Mouse (Mus musculus) MEL (cell line): Measurements from ENCODE around the gene Tob2. TPM values are rescaled to one million over a fixed set of nuclear protein-coding genes. Genes with fewer than 3 reads are reported as not detected.

Experiments used
- DNase-seq: peaks from one replicate; pipeline ENCODE4 v3.0.0; 2011; ENCODE audit warnings: low read depth, low spot score
- H3K27ac ChIP-seq: 2 replicates; pipeline ENCODE4 v1.5.1; 2012; ENCODE audit warnings: low read depth, mild to moderate bottlenecking, control low read depth, low read length, moderate library complexity; ENCODE audit not compliant: control insufficient read depth
- H3K27me3 ChIP-seq, 2 experiments: fragments of 150-350 bp in 1 of 2; sonication (generic) in 1 of 2; 2 replicates each; pipeline ENCODE4 v1.6.1; 2012; ENCODE audit warnings: low read length in 2 of 2, mild to moderate bottlenecking in 2 of 2, improper control_type of control experiment in 1 of 2, moderate library complexity in 1 of 2; ENCODE audit not compliant: insufficient read depth in 2 of 2, control insufficient read depth in 1 of 2
- H3K36me3 ChIP-seq, 2 experiments: 2 replicates each; pipeline ENCODE4 v1.6.1; 2012 to 2014; ENCODE audit warnings: low read length in 2 of 2, improper control_type of control experiment in 1 of 2, inconsistent platforms in 1 of 2, mild to moderate bottlenecking in 1 of 2; ENCODE audit not compliant: insufficient read depth in 2 of 2, control insufficient read depth in 1 of 2
- H3K4me1 ChIP-seq, 2 experiments: fragments of 150-350 bp in 1 of 2; sonication (generic) in 1 of 2; 2 replicates each; pipeline ENCODE4 v1.6.1; 2012; ENCODE audit warnings: low read length in 2 of 2, improper control_type of control experiment in 1 of 2, mild to moderate bottlenecking in 1 of 2; ENCODE audit not compliant: insufficient read depth in 2 of 2, control insufficient read depth in 1 of 2
- H3K4me3 ChIP-seq, 2 experiments: fragments of 150-350 bp in 1 of 2; sonication (generic) in 1 of 2; 2 replicates each; pipeline ENCODE4 v1.5.1; 2012; ENCODE audit warnings: low read depth in 2 of 2, low read length in 2 of 2, mild to moderate bottlenecking in 2 of 2, moderate library complexity in 2 of 2, control low read depth in 1 of 2, improper control_type of control experiment in 1 of 2; ENCODE audit not compliant: control insufficient read depth in 1 of 2, insufficient read depth in 1 of 2
- H3K79me2 ChIP-seq: 2 replicates; pipeline ENCODE4 v1.6.1; 2012; ENCODE audit warnings: mild to moderate bottlenecking, low read length, moderate library complexity; ENCODE audit not compliant: control insufficient read depth, poor library complexity, insufficient read depth
- H3K9ac ChIP-seq: 2 replicates; pipeline ENCODE4 v1.6.1; 2012; ENCODE audit warnings: low read depth, mild to moderate bottlenecking, control low read depth, low read length, moderate library complexity; ENCODE audit not compliant: control insufficient read depth, poor library complexity, severe bottlenecking
- H3K9me3 ChIP-seq: fragments of 150-350 bp; sonication (generic); replicated peaks from 2 replicates; pipeline ENCODE4 v1.6.1; 2012; ENCODE audit warnings: mild to moderate bottlenecking, low read length, improper control_type of control experiment, moderate library complexity; ENCODE audit not compliant: insufficient read depth
- CHD1 ChIP-seq: IDR thresholded peaks from 2 replicates; pipeline ENCODE4 v1.6.1; 2012; ENCODE audit warnings: low read depth, mild to moderate bottlenecking, inconsistent platforms, low read length, improper control_type of control experiment
- ELF1 ChIP-seq: IDR thresholded peaks from 2 replicates; pipeline ENCODE4 v1.6.1; 2014; ENCODE audit warnings: low read depth, mild to moderate bottlenecking, inconsistent platforms, low read length, improper control_type of control experiment, moderate library complexity
- EP300 ChIP-seq, 2 experiments: IDR thresholded peaks; 2 replicates each; pipeline ENCODE4 v1.6.1; 2011; ENCODE audit warnings: improper control_type of control experiment in 2 of 2, low read length in 2 of 2, low read depth in 1 of 2, mild to moderate bottlenecking in 1 of 2
- ETS1 ChIP-seq: IDR thresholded peaks from 2 replicates; pipeline ENCODE4 v1.6.1; 2012; ENCODE audit warnings: low read depth, mild to moderate bottlenecking, inconsistent platforms, low read length, improper control_type of control experiment, moderate library complexity
- GABPA ChIP-seq: IDR thresholded peaks from 2 replicates; pipeline ENCODE4 v1.6.1; 2012; ENCODE audit warnings: low read depth, mild to moderate bottlenecking, inconsistent platforms, low read length, improper control_type of control experiment, moderate library complexity
- GATA1 ChIP-seq: IDR thresholded peaks from 2 replicates; pipeline ENCODE4 v1.6.1; 2011; ENCODE audit warnings: low read depth, low read length, improper control_type of control experiment
- HCFC1 ChIP-seq: IDR thresholded peaks from 2 replicates; pipeline ENCODE4 v1.6.1; 2012; ENCODE audit warnings: low read depth, mild to moderate bottlenecking, inconsistent platforms, low read length, improper control_type of control experiment, moderate library complexity
- KAT2A ChIP-seq: conservative IDR thresholded peaks from 2 replicates; pipeline ENCODE4 v1.6.1; 2012; ENCODE audit warnings: low read depth, low read length, improper control_type of control experiment, inconsistent platforms
- MAFK ChIP-seq: IDR thresholded peaks from 2 replicates; pipeline ENCODE4 v1.6.1; 2011; ENCODE audit warnings: low read depth, mild to moderate bottlenecking, low read length, improper control_type of control experiment, borderline replicate concordance
- MAX ChIP-seq: IDR thresholded peaks from 2 replicates; pipeline ENCODE4 v1.6.1; 2011; ENCODE audit warnings: low read length, improper control_type of control experiment
- MEF2A ChIP-seq: IDR thresholded peaks from 2 replicates; pipeline ENCODE4 v1.6.1; 2014; ENCODE audit warnings: low read depth, mild to moderate bottlenecking, inconsistent platforms, low read length, improper control_type of control experiment; ENCODE audit not compliant: poor library complexity, insufficient replicate concordance, severe bottlenecking; ENCODE audit errors: extremely low read depth
- MXI1 ChIP-seq: IDR thresholded peaks from 2 replicates; pipeline ENCODE4 v1.6.1; 2011; ENCODE audit warnings: mild to moderate bottlenecking, low read depth, low read length, improper control_type of control experiment
- NRF1 ChIP-seq: IDR thresholded peaks from 2 replicates; pipeline ENCODE4 v1.6.1; 2014; ENCODE audit warnings: low read depth, mild to moderate bottlenecking, inconsistent platforms, low read length, improper control_type of control experiment, moderate library complexity; ENCODE audit not compliant: poor library complexity, insufficient read depth, severe bottlenecking
- POLR2A ChIP-seq, 2 experiments: IDR thresholded peaks; 2 replicates each; pipeline ENCODE4 v1.6.1; 2011 to 2012; ENCODE audit warnings: low read length in 2 of 2, mild to moderate bottlenecking in 2 of 2, control low read depth in 1 of 2, improper control_type of control experiment in 1 of 2, low read depth in 1 of 2, moderate library complexity in 1 of 2; ENCODE audit not compliant: control insufficient read depth in 1 of 2, insufficient read depth in 1 of 2, poor library complexity in 1 of 2
- POLR2AphosphoS2 ChIP-seq: IDR thresholded peaks from 2 replicates; pipeline ENCODE4 v1.6.1; 2011; ENCODE audit warnings: low read length, improper control_type of control experiment
- POLR2AphosphoS5 ChIP-seq: IDR thresholded peaks from 2 replicates; pipeline ENCODE4 v1.6.1; 2012; ENCODE audit warnings: low read depth, borderline replicate concordance, mild to moderate bottlenecking, inconsistent platforms, low read length, moderate library complexity, mixed read lengths
- RCOR1 ChIP-seq: IDR thresholded peaks from 2 replicates; pipeline ENCODE4 v1.6.1; 2012; ENCODE audit warnings: low read depth, mild to moderate bottlenecking, inconsistent platforms, low read length, improper control_type of control experiment
- SIN3A ChIP-seq: IDR thresholded peaks from 2 replicates; pipeline ENCODE4 v1.6.1; 2012; ENCODE audit warnings: low read length, improper control_type of control experiment, inconsistent platforms
- TBP ChIP-seq: IDR thresholded peaks from 2 replicates; pipeline ENCODE4 v1.8.0; 2011; ENCODE audit warnings: low read depth, low read length, improper control_type of control experiment
- TCF12 ChIP-seq: IDR thresholded peaks from 2 replicates; pipeline ENCODE4 v1.6.1; 2014; ENCODE audit warnings: low read depth, mild to moderate bottlenecking, inconsistent platforms, low read length, improper control_type of control experiment, moderate library complexity
- UBTF ChIP-seq: IDR thresholded peaks from 2 replicates; pipeline ENCODE4 v1.6.1; 2012; ENCODE audit warnings: low read depth, mild to moderate bottlenecking, inconsistent platforms, low read length, improper control_type of control experiment, moderate library complexity, borderline replicate concordance; ENCODE audit not compliant: insufficient read depth
- USF1 ChIP-seq: IDR thresholded peaks from 2 replicates; pipeline ENCODE4 v1.6.1; 2014; ENCODE audit warnings: low read depth, mild to moderate bottlenecking, inconsistent platforms, low read length, improper control_type of control experiment, moderate library complexity
- USF2 ChIP-seq, 2 experiments: IDR thresholded peaks; 2 replicates each; pipeline ENCODE4 v1.6.1; 2011 to 2012; ENCODE audit warnings: improper control_type of control experiment in 2 of 2, low read length in 2 of 2, borderline replicate concordance in 1 of 2, inconsistent platforms in 1 of 2, low read depth in 1 of 2, mild to moderate bottlenecking in 1 of 2; ENCODE audit not compliant: insufficient read depth in 1 of 2
- ZC3H11A ChIP-seq: IDR thresholded peaks from 2 replicates; pipeline ENCODE4 v1.6.1; 2012; ENCODE audit warnings: low read depth, mild to moderate bottlenecking, inconsistent platforms, low read length, improper control_type of control experiment
- ZMIZ1 ChIP-seq: IDR thresholded peaks from 2 replicates; pipeline ENCODE4 v1.6.1; 2012; ENCODE audit warnings: low read depth, mild to moderate bottlenecking, inconsistent platforms, low read length, improper control_type of control experiment, moderate library complexity
- polyA plus RNA-seq, 2 experiments: library from polyadenylated mRNA; stranded (reverse) in 1 of 2; unstranded in 1 of 2; fragments of >175 nt in 1 of 2; fragments of >200 nt in 1 of 2; gene quantifications; 2 replicates each; pipeline versions ENCODE4 v1.2.1 to v1.2.4; 2012; ENCODE audit warnings: low replicate concordance in 2 of 2, low read depth in 1 of 2; ENCODE audit not compliant: insufficient read length in 2 of 2, insufficient read depth in 1 of 2, missing spikeins in 1 of 2
- total RNA-seq: library from RNA; depleted of rRNA; stranded (reverse); fragments of 300-350 nt; gene quantifications from 2 replicates; pipeline ENCODE4 v1.2.3, GENCODE M21; 2012

Gene Tob2
- total and polyA plus RNA-seq, 3 experiments = 20.7 to 23.5 TPM; not detected in 1

DNA sequence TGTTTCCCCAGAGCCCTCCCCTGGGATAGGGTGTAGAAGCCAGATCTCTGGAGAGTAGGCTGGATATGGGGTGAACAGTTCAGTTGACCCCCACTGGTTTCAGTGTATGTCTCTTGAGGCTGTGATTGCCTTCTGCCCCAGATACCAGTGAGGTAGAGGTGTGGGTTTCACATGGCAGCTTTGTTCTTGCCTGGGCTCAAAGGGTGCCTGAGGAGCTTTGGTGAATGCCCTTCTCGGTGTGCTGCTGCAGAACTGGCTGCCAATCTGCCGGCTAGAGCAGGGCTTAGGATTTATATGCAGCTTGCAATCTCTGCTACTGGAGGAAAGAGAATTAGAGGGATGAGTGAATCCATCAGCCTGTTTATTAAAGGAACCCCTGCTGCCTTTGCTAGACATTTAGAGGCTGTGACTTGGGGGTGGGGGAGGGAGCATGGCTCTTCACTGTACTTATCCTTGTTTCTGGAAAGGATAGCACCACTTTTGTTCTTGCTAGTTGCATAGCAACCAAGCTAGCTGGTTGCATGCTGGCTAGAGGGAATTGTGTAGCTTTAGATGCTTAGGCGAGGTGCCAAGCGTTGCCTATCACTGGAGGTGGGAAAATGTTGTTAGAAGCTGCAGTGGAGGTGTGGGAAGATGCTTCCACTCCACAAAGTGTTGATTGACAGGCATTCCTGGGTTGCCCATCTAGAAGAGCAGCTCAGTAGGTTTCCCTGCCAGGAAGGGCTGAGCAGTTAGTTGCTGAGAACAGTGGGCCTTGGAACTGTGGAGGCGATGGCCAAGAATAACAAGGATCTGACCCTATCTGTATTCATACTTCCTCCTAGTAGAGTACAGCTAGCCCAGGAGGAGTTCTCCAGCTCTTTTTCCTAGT, 21.2 kb upstream of the Tob2 start:
- Histone ChIP-seq H3K4me3 (no peak overlapping the region), H3K36me3 (peaks cover 5 to 13% of the 10 kb centered on the region in 2 experiments), H3K27ac (no peak overlapping the region), H3K27me3 (no peaks in the 10 kb centered on the region), H3K9me3 (no peaks in the 10 kb centered on the region), H3K79me2 (peaks cover 80% of the 10 kb centered on the region), H3K9ac (no peak overlapping the region), H3K4me1 (peaks cover 9 to 13% of the 10 kb centered on the region in 2 experiments; a peak in 3 of 4 replicates)
- TF ChIP-seq UBTF = no peak
- TF ChIP-seq HCFC1 = no peak
- TF ChIP-seq POLR2AphosphoS2 = no peak
- no peak for TF ChIP-seq MXI1
- no peak for TF ChIP-seq RCOR1
- TF ChIP-seq POLR2A (IDR thresholded peaks at IDR 0.05; ENCODE audit: control insufficient read depth in 1 of 2, insufficient read depth in 1 of 2, low read depth in 1 of 2, low read length in 2 of 2, poor library complexity in 1 of 2) = no peak
- no peak for TF ChIP-seq POLR2AphosphoS5
- no peak for TF ChIP-seq USF2 (IDR thresholded peaks at IDR 0.05; ENCODE audit: borderline replicate concordance in 1 of 2, insufficient read depth in 1 of 2, low read depth in 1 of 2, low read length in 2 of 2)
- DNase-seq = no peak

GRCm38 (mm10) chr15:81872262-81873136, 13.9 kb upstream of the Tob2 start, which contains the start of gene Aco2:
Aco2 (plus strand) TSS chr15:81872309.
- Histone ChIP-seq H3K9me3 (no peaks in the 10 kb centered on the region), H3K4me1 (peaks cover 4 to 12% of the 10 kb centered on the region in 2 experiments), H3K9ac (peak within 1 kb of the TSS; percentile 91), H3K4me3 (peak within 1 kb of the TSS; percentile 75 to 96), H3K36me3 (peaks cover 13 to 27% of the 10 kb centered on the region in 2 experiments), H3K27me3 (no peaks in the 10 kb centered on the region), H3K79me2 (peaks cover 61% of the 10 kb centered on the region), H3K27ac (peak within 1 kb of the TSS; percentile 99)
- peak; percentile 99 for DNase-seq
- TF ChIP-seq KAT2A = peak; percentile 62; the same call in 1 of the 2 replicates
- TF ChIP-seq POLR2A (IDR thresholded peaks at IDR 0.05; ENCODE audit: control insufficient read depth in 1 of 2, insufficient read depth in 1 of 2, low read depth in 1 of 2, low read length in 2 of 2, poor library complexity in 1 of 2) = peak; percentile 53 to 63; a peak in 3 of 4 replicates
- TF ChIP-seq GATA1 = peak; percentile 58
- TF ChIP-seq GABPA = no peak
- TF ChIP-seq MEF2A = no peak
- peak; percentile 24; the same call in 1 of the 2 replicates for TF ChIP-seq NRF1
- peak; percentile 89; the same call in 1 of the 2 replicates for TF ChIP-seq MXI1
- no peak for TF ChIP-seq MAFK
- no peak; the same call in 1 of the 2 replicates for TF ChIP-seq POLR2AphosphoS2
- no peak for TF ChIP-seq USF1
- peak; percentile 53; the same call in 1 of the 2 replicates for TF ChIP-seq ETS1
- no peak for TF ChIP-seq CHD1
- peak; percentile 88; the same call in 1 of the 2 replicates for TF ChIP-seq SIN3A
- peak; percentile 66 for TF ChIP-seq MAX
- peak; percentile 65; the same call in 1 of the 2 replicates for TF ChIP-seq TCF12
- no peak for TF ChIP-seq RCOR1
- peak; percentile 43; the same call in 1 of the 2 replicates for TF ChIP-seq ELF1
- peak; percentile 32; the same call in 1 of the 2 replicates for TF ChIP-seq ZC3H11A
- peak; percentile 84 for TF ChIP-seq HCFC1
- TF ChIP-seq ZMIZ1 = peak; percentile 83; the same call in 1 of the 2 replicates
- no peak; a peak in 1 of 4 replicates for TF ChIP-seq EP300 (IDR thresholded peaks at IDR 0.05; ENCODE audit: low read depth in 1 of 2, low read length in 2 of 2)
- peak; percentile 96 for TF ChIP-seq TBP
